Mouse (Mus musculus) left cerebral cortex, adult 8-10 months (tissue): Measurements from ENCODE around the gene Kat14. TPM values are rescaled to one million over a fixed set of nuclear protein-coding genes. Genes with fewer than 3 reads are reported as not detected.

Experiments
- DNase-seq, 2 experiments: peaks; one replicate each; pipeline ENCODE4 v3.0.0; 2022; ENCODE audit warnings: low spot score in 2 of 2
- total RNA-seq, 4 experiments: library from RNA; stranded (reverse); gene quantifications; 2 replicates each; pipeline ENCODE4 v1.2.4; 2022

Gene Kat14
- total RNA-seq, 4 experiments from 2014 or later: 38.1 to 46.0 (median 42.2) TPM

GRCm38 (mm10) chr2:144381741-144382140 is 13.0 kb downstream of the Kat14 start:
- no peak for DNase-seq

DNA sequence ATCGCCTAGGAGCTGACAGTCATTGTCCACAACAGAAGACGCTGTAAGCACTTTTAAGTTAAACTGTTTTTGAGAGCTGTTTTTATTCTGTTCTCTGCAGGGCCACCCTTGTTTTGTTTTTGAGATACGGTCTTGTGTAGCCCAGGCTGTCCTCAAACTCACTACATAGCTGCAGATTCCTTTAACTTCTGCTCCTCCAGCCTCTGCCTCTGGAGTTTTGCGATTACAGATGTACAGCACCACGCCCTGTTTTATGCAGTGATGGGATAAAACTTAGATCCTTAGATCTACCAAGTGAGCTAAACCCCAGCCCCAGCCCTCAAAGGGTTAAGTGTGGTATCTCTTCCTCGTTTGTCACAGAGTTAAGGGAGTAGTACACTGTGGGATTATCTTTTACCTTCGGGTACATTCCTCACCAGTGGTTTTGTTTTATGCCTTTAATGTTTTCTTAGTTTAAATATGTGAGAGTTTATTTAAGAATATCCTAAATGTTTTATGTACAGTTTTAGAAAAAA is 13.9 kb downstream of the Kat14 start:
- no peak for DNase-seq

DNA sequence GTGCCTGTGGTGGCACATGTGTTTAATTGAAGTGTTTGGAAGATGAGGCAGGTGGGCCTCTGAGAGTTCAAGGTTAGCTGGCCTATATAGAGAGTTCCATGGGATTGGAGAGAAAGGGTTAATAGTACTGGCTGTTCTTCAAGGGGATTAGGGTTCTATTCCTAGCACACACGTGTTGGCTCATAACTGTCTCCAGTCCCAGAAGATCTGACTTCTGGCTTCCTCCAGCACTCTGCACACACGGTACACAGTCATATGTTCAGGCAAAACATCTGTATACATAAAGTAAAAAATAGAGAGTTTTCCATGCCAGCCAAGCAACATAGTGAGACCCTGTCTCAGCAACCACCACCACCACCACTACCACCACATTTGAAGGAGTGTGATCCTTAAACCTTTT is 17.5 kb downstream of the Kat14 start:
- DNase-seq: no peak

DNA sequence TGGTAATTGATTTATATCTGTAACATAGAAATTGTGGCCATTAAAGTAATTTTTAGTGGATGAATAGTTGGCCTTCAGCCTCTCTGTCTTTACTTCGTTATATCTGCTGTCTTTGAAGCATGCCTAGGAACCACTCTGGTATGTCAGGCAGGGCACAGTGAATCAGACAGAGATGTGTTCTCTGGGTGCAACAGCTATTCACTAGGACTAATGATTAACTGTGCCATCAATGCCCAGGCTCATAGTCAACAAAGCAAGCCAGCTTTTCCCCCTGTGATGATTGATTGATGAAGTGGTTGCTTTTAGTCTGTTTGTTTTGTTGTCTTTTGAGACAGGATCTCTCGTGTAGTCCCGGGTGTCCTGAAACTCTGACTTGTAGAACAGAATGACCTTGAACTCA is 19.6 kb downstream of the Kat14 start:
- no peak for DNase-seq

- no peak for DNase-seq
Observed at GRCm38 (mm10) chr2:144399531-144399930, 30.7 kb downstream of the Kat14 start.

DNA sequence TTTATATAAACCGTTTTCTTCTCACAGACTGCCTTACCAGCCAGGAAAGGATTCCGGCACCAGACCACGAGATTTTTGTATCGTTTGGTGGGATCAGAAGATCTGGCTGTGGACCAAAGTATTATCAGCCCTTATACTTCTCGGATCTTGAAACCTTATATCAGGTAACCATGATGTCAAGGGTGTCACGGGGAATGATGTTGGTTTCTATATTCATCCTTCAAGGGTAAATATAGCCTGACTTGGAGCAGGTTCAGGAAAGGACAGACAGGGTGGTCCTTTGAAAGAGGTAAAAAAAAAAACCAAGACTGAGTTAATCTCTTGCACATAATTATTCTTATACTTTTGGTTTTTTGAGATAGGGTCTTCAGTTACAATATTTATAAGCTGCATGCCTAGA is 31.9 kb downstream of the Kat14 start:
- no peak for DNase-seq

GRCm38 (mm10) chr2:144409037-144409436 is 40.3 kb downstream of the Kat14 start:
- DNase-seq: no peak

DNA sequence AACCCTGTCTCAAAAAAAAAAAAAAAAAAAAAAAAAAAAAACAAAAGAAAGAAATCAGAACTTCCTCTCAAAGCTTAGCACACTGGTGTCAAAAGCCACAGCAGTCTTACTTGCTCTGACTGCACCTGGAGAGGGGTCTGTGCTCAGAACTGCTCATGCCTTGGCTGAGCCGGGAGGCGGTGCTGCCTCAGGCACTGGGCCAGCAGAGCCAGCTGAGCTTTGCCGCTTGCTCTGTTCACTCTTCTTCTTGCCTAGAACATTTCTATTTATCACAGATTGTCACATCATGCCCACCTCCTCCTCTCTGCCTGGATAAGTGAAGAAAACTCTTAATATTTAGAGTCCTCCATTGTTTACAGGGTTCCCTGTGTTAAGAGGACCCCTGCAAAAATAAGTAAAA is 41.8 kb downstream of the Kat14 start:
- DNase-seq: peak in 1 of 2 experiments; percentile 42

DNA sequence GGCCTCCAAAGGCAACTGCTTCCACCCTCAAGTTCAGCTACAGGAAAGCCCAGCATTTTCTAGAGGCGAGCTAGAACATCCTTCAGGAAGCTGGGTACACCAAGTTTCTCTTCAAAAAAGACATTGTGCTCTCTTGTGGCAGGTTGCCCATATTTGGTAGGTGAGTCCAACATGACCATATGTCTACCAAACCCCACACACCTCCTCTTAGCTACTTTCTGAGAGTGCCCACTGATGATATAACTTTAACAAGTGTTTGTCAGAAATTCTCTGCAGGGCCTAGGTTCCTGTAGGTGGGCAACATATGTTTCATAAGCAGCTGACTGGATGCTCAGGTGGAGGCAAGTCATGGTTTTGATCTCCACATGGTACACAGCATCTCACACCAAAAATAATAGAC is 45.9 kb downstream of the Kat14 start:
- peak in 1 of 2 experiments; percentile 74 for DNase-seq

- no peak for DNase-seq
Observed at GRCm38 (mm10) chr2:144416859-144417258, 48.1 kb downstream of the Kat14 start.

DNA sequence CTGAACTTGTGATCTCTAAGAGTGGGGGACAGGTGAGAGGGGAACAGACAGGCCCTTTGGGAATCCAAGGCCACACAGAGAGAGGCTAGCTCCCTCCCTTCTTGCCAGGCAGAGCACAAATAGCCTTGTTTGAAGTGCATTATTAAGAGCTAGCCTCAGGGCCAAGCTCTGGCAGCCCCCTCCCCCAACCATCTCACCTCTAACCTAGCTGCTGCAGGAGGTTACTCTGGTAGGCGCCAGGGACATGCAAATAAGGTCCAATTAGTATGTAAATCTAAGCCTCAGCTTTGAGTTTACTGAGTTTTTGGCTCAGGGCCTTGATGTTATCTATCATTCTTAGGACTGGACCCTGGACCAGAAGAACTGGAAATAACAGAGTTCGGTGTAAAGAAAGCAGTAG is 49.3 kb downstream of the Kat14 start:
- no peak for DNase-seq

DNA sequence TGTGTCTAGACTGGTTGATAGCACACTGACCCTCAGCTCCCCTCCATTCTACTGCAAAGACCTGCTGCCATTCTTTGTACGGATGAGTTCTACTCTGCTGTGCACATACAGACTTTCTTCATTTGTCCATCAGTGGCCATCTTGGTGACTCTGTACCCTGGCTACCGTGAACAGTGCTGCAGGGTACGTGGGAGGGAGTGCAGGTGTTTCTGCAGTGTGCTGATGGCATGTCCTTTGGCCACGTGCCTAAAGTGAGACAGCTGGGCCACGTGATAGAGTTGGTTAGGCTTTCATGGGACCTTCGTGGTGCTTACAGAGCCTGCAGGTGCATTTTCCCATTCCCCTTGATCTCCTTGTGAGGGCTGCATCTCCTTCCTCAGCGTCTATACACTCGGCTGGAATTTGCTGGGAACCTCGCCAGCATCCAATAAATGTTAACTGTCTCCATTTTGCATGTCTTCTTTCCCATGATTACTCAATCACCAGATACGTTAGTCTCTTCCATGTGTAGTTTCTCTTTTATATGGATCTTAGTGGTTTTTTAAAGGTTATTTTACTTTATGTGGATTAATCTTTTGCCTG is 53.4 kb downstream of the Kat14 start:
- DNase-seq: no peak

DNA sequence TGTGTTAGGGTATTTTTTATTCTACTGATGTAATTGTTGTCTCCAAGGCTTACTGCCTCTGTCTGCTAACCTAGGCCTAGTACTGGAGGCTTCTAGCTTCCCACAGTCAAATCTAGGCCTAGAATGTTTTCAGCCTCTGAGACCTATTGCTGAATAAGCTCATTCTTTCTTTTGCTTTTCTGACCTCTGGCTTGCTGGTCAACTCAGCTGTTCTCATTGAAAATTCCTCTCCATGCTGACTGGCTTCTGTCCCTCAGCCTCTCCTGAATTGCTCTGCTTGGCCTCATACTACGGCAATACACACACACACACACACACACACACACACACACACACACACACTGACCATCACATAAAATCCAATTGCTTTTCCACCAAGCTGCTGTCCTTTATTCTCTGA is 57.0 kb downstream of the Kat14 start:
- DNase-seq: no peak

GRCm38 (mm10) chr2:144427852-144428251 is 59.1 kb downstream of the Kat14 start:
- no peak for DNase-seq

DNA sequence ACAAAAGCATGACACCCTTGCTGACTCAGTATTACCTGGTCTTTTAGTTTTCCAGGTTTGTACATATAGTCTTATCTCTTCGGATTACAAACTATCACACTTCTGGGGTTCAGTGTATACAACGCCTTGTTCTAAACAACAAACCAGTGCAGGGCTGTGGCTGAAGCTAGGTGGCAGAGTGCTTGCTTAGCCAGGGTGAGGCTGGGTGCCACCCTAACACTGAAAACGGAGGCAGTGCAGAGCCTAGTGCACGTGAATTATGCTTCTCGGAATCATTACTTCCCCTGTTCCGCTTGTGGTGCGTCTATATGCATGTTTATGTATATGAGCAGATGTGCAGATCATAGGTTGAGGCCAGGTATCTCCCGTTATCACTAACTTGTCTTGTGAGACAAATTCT is 59.9 kb downstream of the Kat14 start:
- DNase-seq: no peak

GRCm38 (mm10) chr2:144429171-144429570 is 60.4 kb downstream of the Kat14 start:
- DNase-seq: no peak

DNA sequence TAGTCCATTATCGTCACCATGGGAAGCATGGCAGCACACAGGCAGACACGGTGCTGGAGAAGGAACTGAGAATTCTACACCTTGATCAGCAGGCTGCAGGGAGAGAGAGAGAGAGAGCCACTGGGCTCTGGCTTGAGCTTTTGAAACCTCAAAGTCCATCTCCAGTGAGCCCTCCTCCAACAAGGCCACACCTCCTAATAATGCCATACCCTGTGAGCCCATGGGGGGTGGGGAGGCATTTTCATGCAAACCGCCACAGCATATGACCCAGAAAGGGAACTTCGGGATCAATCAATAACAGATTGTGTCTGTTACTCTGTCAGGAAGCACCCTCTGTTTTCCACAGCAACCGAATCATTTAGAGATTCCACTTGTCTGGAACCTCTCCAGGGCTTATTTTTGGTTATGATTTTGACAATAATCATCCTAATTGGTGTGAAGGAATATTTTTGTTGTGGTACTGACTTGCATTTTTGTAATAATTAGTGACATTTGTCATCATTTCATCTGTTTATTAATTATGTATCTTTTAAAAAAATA is 62.6 kb downstream of the Kat14 start:
- DNase-seq: no peak

- peak in 1 of 2 experiments; percentile 62 for DNase-seq
Observed at GRCm38 (mm10) chr2:144435679-144436078, 66.9 kb downstream of the Kat14 start.

DNA sequence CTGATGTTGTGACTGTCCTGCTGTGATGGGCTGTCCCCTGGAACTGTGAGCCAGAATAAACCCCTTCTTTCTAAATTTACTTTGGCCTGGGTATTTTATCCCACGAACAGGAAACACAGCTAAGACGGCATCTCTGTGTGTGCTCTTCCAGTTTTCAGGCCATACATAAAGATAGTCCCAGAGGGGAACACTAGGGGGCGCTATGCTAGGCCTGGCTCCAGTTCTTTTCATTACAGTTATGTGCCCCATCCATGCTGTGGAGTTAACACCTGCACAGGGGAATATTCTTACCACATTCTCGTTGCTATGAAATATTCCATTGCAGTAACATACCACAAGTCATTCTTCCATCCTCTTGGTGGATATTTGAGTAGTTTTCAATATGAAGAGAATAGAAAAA is 69.6 kb downstream of the Kat14 start:
- no peak for DNase-seq

DNA sequence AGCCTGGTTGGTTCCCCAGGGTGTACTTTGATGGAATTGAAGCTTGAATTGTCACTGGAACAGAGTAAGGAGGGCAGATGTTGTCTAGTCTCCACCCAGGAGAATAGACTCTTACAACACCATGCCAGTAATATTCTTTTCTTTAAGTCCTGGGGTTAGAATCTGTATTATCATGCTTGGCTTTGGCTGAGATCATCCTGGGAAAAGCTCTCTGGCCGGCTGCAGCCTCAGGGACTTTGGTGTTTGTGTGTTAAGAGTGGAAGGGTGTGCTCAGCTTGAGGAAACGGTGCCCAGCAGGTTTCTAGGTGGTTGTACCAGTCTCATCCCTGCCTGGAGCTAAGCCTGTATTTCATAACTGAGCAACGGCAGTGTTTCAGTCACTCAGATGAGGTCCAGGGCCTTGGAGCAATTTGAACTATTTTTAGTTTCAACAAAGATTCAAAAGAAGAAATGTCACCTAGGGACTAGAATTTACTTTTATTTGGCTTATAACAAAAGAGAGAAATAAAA is 70.5 kb downstream of the Kat14 start:
- DNase-seq: no peak

GRCm38 (mm10) chr2:144441386-144441915 is 72.7 kb downstream of the Kat14 start:
- DNase-seq: peak in 1 of 2 experiments; percentile 75

- no peak for DNase-seq
Observed at GRCm38 (mm10) chr2:144446360-144446999, 77.7 kb downstream of the Kat14 start.
